Mouse (Mus musculus) frontal cortex, adult 2 months (tissue): ENCODE results near the gene C9orf72. TPM values are rescaled to one million over a fixed set of nuclear protein-coding genes. Genes with fewer than 3 reads are reported as not detected.

Source experiments
- polyA plus RNA-seq: library from polyadenylated mRNA; depleted of rRNA; stranded (reverse); fragments of >200 nt; gene quantifications from 2 replicates; pipeline ENCODE4 v1.2.3, GENCODE M21; 2012; rRNA removed

The C9orf72 gene
- polyA plus RNA-seq, 1 experiment: 21.1 TPM

Other genes with a start within 250 kb of the C9orf72 start
- gene Ifnk, start 74.1 kb downstream of the C9orf72 start, polyA plus RNA-seq: not detected in 2 replicates
- 3.8 and 4.0 TPM in 2 replicates for gene Mob3b, start 68.7 kb downstream of the C9orf72 start, polyA plus RNA-seq